Mouse (Mus musculus) liver, postnatal 0 days (tissue): ENCODE measurements around the gene Popdc3.

Experiments used
- CTCF ChIP-seq: sonication (generic); IDR thresholded peaks from 2 replicates; pipeline ENCODE4 v1.5.1; 2016; ENCODE audit warnings: antibody characterized with exemption, low read depth
- EP300 ChIP-seq: IDR thresholded peaks from 2 replicates; pipeline ENCODE4 v1.6.1; 2016; ENCODE audit warnings: antibody characterized with exemption, low read depth, mild to moderate bottlenecking

DNA sequence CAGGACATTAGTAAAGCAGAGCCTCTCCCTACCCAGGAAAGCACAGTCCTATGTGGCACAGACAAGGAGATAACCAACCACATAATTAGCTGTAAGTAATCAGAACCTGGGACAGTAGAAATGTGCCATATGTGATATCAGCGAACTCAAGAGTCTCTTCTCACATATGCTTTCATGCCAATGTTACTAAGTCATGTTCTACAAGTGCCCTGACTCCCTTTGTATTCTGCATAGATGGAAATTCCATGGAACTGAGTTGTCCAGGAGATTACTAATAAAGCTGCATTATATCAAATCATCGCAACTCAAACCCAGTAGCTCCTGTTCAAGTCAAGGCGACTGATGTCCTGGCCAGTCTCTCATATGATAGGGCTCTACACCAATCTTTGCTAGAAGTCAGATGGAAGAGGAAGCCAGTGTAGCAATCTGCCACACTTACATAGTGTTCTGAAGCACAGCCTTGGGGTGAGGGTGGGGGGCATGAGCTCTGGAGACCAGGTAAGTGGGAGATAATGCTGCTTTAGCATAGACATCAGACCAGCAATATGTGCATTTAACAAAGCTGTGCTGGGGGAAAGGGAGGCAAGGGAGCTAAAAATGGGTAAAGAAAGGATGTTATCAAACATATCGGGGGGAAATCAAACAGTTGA lies 2.9 kb downstream of the Popdc3 start:
- no peak for TF ChIP-seq CTCF
- TF ChIP-seq EP300: no peak
